Mouse (Mus musculus) kidney, adult 9 months (tissue): ENCODE measurements around the gene Endov.

Experiments
- DNase-seq: peaks from one replicate; pipeline ENCODE4 v3.0.0; 2022

Endov gene

DNA sequence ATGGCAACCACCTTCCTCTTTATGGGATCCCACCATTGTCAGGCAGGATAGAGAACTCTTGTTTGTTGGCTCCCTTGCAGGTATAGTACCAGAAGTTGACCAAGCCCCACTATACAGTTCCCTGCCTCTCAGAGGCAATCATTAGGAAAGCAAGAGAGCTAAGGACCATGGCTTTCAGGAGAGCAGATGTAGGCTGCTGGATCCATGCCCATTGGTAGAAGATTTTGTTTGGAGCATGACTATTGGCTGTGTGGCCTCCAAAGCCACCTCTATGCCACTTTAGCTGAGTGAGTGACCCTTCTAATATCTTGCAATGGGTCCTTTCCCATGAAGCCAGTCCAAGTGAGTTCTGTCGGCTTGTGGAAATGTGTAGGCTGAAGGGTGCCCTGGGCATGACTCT is 28.2 kb downstream of the Endov start:
- DNase-seq: no peak

DNA sequence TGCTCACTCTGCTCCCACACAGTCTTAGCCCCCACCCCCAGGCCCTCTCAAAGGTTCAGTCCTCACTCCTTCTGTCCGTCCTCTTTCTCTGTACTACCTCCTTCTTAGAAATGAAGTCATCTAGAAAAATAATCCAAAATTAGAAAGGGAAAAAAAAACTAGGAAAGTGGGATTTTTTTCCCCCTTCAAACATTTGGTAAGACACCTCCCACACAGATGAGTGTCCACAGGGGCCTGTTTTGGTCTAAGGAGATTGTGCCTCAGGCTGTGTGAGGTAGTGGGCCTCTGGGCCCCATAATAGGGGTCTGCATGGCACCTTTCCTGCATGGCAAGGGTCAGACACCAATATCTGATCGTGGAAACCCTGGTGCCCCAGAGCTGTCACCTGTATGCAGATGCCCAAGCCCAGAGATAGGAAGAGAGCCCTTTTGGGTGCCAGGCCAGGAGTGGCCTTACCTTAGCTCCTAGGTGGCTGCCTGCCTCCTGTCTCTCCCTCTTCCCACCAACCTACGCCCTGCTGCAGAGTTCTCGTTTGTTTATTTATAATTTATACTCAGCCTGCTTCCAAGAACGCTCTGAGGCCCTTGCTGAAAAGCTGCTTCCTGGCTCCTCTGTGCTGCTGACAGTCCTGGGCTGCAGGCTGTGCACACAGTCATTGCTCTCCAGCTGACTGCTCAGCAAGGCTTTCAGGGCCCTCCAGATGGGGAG is 29.0 kb downstream of the Endov start:
- no peak for DNase-seq

DNA sequence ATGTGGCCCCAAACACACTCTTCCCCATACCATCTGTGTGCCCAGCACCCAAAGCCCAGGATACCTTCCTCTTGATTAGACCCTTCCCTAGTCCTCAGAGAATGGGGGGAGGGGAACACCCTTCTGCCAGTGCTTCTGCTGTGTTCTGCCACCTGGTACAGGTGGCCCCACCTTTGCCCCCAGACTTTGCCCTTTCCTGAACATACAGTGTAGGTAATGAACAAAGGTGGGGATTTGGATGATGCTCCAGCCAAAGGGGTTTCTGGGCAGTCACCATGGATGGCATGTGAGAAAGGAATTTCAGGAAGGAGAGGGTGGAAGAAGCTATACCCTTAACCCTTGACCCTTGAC is 29.5 kb downstream of the Endov start:
- no peak for DNase-seq

DNA sequence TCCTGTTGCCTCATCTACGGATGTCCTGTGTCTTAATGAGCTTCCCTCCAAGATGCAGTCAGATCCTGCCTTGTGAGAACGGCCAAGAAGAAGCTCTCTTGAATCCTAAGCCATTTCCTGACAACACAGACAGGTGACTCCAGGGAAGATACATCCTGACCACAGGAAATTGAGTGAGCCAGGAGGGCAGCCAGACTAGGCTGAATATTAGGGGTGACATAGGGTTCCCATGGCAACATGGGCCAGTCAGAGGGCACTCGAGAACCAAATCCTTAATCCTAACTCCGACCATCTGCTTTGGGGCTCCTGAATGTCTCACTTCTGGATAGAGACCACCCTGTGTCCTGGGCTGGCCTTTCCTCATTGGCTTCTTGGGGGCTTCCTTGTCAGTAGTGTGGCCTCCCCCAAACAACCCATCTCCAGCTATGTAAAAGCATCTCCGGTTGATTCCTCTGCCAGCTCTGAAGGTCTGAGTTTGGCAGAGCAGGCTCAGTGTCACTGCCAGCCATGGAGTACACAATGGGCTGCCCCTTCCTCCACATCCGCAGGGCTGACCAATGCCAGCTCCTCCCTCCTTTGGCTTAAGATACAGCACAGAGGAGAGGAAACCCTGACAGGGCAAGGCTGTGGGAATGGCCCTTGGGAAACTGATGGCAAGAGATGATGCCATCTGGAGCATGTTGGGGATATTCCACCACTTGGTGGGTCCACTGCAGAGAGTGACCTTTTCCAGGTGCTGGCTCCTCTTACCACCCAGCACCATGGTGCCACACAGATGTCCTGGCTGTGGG is 31.0 kb downstream of the Endov start:
- peak; percentile 17 for DNase-seq

- DNase-seq: peak; percentile 25
Observed at GRCm38 (mm10) chr11:119522779-119523178, 31.6 kb downstream of the Endov start.

DNA sequence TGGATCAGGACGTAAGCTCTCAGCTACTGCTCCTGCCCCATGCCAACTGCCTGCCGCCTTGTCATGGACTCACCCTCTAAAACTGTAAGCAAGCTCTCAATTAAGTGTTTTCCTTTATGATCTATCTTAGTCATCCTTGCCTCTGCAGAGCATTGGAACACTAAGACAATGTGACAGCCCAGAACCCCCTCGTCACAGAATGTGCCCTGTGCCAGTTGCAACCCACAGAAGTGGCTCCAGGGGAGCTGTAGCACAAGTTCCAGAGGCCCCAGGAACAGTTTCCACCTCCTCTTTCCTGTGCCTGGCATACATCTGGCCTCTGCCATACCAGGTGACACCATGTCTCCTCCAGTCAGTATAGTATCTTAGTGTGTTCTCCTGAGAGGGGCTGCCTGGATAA is 32.2 kb downstream of the Endov start:
- DNase-seq: no peak

DNA sequence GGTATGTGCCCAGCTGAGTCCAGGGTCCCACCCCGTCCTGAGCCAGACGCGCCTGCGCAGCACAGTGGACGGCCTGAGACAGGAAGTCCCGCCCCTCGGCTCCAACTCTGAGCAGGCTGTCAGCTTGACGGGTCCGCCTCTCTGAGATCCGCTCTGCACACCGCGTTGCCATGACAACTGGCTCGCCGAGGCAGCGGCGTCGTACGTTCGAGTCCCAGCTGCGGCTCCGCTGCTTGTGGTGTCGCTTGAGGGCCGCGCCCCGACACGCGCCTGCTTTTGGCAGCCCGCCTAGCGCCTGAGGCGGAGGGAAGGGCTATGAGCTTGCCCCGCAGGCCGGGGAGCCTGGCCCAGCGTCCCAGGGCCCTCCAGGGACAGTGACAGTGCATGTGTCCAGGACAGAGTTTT is 33.4 kb downstream of the Endov start:
- peak; percentile 87 for DNase-seq

DNA sequence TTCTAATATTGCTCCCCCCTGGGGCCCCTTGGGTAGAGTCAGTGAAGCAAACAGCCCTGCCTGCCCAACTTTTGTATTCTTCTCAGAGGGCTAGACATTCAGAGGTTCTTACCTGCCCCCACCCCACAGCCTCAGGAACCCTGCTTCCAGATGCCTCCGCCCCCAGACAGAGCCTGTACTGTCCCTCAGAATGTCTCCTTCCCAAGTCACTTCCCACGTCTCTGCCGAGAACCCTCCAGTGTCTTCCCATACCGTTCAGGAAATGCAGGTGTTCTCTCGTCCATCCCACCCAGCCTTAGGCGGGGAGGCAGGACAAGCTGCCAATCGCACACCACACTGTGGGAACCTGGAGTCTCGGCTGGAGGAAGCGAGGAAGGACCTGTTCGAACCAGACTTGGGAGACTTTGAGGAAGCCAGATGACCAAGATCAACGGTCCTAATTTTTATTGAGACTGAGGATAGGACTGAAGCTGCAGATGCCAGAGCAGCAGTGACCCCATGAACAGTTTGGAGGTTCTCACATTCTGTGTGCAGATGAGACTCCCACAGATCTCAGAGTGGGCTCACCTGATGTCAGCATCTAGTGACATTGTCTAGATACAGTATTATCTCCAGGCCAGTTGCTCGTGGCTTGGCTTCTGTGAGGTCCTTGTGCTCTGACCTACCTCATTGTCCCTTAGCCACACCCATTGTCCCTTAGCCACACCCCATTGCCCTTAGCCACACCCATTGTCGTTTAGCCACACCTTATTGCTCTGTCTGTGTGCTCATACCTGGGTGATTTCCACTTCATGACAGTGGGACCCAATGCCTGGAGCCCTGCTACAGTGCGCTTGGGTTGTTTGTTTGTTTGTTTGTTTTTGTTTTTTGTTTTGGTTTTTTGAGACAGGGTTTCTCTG is 35.2 kb downstream of the Endov start:
- no peak for DNase-seq

DNA sequence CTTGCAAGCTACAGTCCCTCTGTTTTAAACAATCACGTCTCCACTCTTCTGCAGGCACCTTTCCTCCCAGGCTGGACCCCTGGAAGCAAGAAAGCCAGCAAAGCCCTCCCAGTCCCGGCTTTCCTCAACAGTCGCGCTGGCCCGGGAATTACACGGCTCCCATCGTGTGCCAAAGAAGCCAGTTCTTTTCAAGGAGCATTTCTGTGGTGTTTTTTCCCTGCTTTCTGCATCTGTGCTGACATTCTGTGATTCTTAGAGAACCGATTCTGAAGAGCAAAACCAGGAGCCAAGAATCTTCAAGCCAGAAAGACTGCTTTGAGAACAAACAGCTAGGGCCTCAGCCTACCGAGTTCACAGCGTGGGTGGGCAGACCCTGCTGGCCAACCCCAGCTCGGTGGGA is 37.8 kb downstream of the Endov start:
- DNase-seq: no peak

- DNase-seq: no peak
Observed at GRCm38 (mm10) chr11:119532460-119532859, 41.3 kb downstream of the Endov start.

DNA sequence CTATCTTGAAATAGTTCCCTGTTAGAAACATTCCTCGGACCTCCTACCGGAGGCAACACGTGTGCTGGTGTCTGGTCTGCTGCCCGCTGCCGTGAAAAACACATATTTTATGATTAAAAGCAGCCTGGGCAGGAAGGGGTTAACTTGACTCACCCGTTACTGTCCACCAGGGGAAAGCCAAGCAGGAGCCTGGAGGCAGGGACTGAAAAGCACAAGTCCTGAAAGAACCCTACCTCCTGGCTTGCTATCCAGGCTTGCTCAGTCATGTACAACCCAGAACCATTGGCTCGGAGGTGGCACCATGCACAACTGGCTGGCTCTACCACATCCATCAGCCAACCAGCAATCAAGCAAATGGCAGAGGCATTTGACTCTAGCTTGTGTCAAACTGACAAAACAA is 42.6 kb downstream of the Endov start:
- DNase-seq: no peak

DNA sequence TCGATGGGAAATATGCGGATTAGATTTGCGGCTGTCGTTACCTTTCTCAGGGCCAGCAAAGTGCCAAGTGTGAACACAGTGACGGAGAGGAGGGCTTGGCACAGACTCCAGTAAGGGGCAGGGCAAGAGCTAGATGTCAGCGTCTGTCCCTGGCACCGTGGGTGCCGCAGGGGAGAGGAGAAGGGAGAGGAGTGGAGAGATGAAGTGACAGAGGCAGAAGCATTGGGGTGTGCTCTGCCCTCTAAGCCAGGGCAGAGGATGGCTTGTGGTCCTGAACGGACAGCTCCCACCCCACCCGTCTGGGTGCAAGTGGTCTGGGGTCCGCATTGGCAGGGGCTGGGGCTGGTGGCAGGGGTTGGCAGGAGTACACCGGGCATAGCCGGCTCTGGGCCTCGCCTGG is 48.8 kb downstream of the Endov start:
- no peak for DNase-seq

DNA sequence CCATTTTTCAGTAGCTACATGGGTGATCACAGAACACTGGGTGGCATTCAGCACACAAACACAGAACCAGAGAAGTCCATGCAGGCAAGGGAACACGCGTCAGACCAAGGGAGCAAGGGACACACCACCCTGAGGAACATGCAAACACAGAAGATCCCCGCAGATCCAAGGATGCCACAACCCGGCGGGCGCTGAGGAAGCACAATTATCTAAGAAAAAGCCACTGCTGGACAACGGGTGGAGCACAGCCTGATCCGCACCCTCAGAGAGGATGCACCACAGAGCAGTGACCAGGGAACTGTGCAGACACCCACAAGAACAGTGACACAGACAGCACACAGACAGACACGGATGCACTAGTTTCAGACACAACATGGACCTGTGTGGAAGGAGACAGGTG is 49.4 kb downstream of the Endov start:
- no peak for DNase-seq

DNA sequence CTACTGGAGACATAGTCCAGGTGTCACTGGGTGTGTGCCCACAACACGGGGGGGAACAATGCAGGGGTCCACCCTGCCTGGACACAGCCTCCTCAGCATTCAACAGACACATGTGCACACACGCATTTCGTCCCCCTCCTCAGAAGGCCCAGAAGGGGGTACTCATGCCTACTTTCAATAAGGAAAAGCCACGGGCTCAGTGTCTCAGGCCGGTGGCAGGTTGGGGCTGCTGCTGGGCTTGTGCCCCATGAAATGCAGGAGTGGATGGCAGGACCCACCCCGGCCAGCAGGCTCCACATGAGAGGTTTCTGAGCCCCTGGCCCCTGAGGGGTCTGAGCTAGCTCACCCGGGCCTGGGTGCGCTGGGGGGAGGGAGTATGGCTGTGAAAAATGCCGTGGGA is 49.9 kb downstream of the Endov start:
- DNase-seq: no peak

DNA sequence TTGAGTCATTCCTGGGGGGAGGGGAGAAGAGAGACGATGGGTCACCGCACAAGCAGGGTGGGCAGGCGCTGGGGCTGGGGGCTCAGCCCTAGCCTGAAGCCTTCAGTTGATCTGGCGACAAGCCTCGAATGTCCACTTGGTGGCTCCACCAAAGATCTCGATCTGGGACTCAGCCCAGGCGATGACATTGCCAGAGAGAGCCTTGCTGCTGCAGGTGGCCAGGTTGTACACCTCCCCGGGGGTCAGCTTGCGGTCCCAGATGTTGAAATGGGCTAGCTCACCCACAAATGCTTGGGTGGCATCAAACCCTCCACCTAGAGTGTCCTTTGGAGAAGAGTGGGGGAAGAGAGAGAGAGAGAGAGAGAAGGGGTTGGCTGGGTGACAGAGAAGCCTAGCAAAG is 51.2 kb downstream of the Endov start:
- no peak for DNase-seq

DNA sequence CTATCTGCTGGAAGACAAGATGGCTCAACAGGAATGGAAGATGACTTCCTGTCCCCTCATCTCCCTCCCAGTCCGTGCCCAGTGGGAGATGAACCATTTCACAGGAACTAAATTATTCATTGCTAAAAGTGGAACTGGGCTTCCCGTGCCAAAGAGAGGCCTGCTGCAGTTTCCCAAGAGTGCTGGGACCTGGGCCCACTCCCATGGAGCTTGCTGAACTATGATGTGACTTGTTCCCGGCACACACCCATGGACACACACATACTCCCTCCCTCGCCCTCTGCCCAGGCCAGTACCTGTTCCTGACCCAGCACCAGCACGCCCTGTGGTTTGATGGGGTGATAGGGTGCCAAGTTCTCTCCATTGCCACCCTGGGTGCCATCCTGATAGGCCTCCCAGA is 51.7 kb downstream of the Endov start:
- no peak for DNase-seq

- DNase-seq: no peak
Observed at GRCm38 (mm10) chr11:119543816-119544517, 52.8 kb downstream of the Endov start.

GRCm38 (mm10) chr11:119544518-119545105 is 53.5 kb downstream of the Endov start:
- no peak for DNase-seq

GRCm38 (mm10) chr11:119545281-119545680 is 54.1 kb downstream of the Endov start:
- DNase-seq: no peak

DNA sequence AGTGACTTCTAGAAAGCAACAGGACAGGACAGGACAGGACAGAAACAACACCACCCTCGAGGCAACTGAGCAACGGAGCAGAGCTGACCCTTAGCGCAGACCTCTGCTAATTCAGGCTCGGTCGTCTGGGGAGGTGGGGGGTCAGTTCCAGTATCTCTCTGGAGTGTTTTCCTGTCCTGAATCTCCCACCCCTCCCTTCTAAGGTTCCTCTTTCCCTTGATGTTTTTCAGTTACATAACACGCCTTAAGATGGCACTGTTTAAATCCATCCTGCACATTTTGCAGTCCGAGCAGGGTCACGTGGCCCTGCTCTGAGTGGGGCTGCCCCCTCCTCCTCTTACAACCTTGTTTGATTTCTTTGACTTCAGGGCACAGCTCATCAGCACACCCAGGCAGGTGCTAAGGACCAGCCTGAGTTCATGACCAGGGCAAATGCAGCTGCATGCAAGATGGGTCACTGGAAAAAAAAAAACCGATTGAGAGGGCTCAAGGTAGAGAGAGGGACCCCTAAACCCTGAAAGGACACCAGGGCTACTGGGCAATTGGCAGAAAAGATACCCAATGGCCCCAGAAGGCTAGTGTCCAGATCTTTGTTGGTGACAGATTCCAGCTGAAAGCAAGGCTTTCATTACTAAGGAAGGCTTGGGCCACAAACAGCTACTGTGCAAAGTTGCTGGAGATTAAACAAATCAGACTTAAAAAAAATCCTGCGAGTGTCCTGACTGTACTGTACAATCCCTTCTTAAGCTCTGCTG is 54.8 kb downstream of the Endov start:
- no peak for DNase-seq

GRCm38 (mm10) chr11:119546496-119547182 is 55.5 kb downstream of the Endov start:
- DNase-seq: no peak
